Mouse (Mus musculus) hindbrain, embryonic 16.5 days (tissue): ENCODE data around the gene Map1s. TPM values are rescaled to one million over a fixed set of nuclear protein-coding genes. Genes with fewer than 3 reads are reported as not detected.

Experiments used
- ATAC-seq: fragments of 200-750 bp; cut with Nextera tagmentation; 2 replicates; pipeline ENCODE4 v1.8.0; 2017; ENCODE audit warnings: moderate TSS enrichment, moderate library complexity
- H3K27ac ChIP-seq: fragments of 300-500 bp; sonication (generic); 2 replicates; pipeline ENCODE4 v1.5.1; 2014; ENCODE audit warnings: low read depth, mild to moderate bottlenecking, control low read depth, low read length, moderate library complexity
- H3K27me3 ChIP-seq: fragments of 300-500 bp; sonication (generic); replicated peaks from 2 replicates; pipeline ENCODE4 v1.6.1; 2014; ENCODE audit warnings: low read length; ENCODE audit not compliant: control insufficient read depth, insufficient read depth
- H3K36me3 ChIP-seq: fragments of 300-500 bp; sonication (generic); 2 replicates; pipeline ENCODE4 v1.6.1; 2014; ENCODE audit warnings: mild to moderate bottlenecking, low read length, moderate library complexity, mixed read lengths; ENCODE audit not compliant: control insufficient read depth, insufficient read depth
- H3K4me1 ChIP-seq: fragments of 300-500 bp; sonication (generic); 2 replicates; pipeline ENCODE4 v1.6.1; 2014; ENCODE audit warnings: low read depth, low read length; ENCODE audit not compliant: control insufficient read depth, insufficient read depth
- H3K4me2 ChIP-seq: fragments of 300-500 bp; sonication (generic); 2 replicates; pipeline ENCODE4 v1.6.1; 2014; ENCODE audit warnings: mild to moderate bottlenecking, low read length, control low read depth, moderate library complexity
- H3K4me3 ChIP-seq: fragments of 300-500 bp; sonication (generic); 2 replicates; pipeline ENCODE4 v1.5.1; 2014; ENCODE audit warnings: mild to moderate bottlenecking, low read length, control low read depth, moderate library complexity
- H3K9ac ChIP-seq: fragments of 300-500 bp; sonication (generic); 2 replicates; pipeline ENCODE4 v1.6.1; 2014; ENCODE audit warnings: low read depth, mild to moderate bottlenecking, control low read depth, low read length, moderate library complexity
- H3K9me3 ChIP-seq: fragments of 300-500 bp; sonication (generic); 2 replicates; pipeline ENCODE4 v1.6.1; 2014; ENCODE audit warnings: mild to moderate bottlenecking, low read length, moderate library complexity; ENCODE audit not compliant: control insufficient read depth
- WGBS: fragments of 180-500 bp; shearing (Covaris S2); extraction: QIAGEN DNeasy Blood & Tissue Kit; methylation state at CpG from one replicate; pipeline ENCODE4 v1.1.7; 2014; 5-methylcytosine and 5-hydroxymethylcytosine counted together
- polyA plus RNA-seq: library from polyadenylated mRNA; unstranded; fragments of >200 nt; fragmentation: Nextera tagmentation; extraction: Ambion mirVana; gene quantifications from 2 replicates; pipeline ENCODE4 v1.2.1, GENCODE M21; 2015

Map1s gene
- polyA plus RNA-seq, 1 experiment from 2014 or later: 57.8 TPM

DNA sequence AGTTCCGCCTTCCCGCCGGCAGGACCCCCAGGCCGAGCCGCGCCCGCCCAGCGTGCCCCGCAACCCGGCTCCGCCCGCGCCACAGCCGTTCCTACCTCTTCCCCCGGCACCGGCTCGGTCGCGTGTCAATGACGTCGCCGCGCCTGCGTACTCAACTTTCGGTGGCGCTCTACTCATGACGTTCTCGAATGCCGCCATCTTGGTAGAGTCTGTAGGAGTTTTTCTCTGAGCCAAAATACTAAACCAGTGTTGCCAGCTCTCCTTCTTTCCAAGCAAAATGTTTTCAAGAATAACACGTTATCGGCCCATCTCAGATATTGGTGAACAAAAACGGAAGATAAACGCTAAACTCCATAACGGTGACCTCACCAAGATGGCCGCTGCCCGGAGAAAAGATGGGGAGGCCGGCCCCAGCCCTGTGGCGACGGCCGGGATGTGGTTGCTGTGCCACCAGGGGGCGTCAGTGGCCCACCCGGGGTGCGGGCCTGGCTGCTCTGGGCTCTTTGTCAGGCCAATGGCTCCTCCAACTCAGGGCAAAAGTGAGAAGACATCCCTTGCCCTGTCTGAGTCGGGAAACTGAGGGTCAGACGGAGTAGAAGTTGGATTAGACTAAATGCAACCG, 32.3 kb upstream of the Map1s start, which contains the start of gene Ccdc124:
Ccdc124 (minus strand) TSS at position 572 of the 622 bp plus-strand sequence.
- ATAC-seq: peak; percentile 88
- peak within 1 kb of the TSS; percentile 90 for H3K4me3 ChIP-seq
- peaks cover 22% of the 10 kb centered on the region for H3K4me1 ChIP-seq
- H3K36me3 ChIP-seq: no peaks in the 10 kb centered on the region
- no peaks in the 10 kb centered on the region for H3K9me3 ChIP-seq
- H3K27me3 ChIP-seq: no peaks in the 10 kb centered on the region
- H3K9ac ChIP-seq: peak within 1 kb of the TSS; percentile 86
- peak within 1 kb of the TSS; percentile 95 for H3K4me2 ChIP-seq
- 1% methylated on average over 46 of the region's 46 CpGs for WGBS
- H3K27ac ChIP-seq: peak within 1 kb of the TSS; percentile 90

GRCm38 (mm10) chr8:70874441-70874840, 31.3 kb upstream of the Map1s start:
- Histone ChIP-seq H3K27ac (0 out of 2 replicates have a peak overlapping the region, but pooled peaks have one; percentile 90), H3K36me3 (no peaks in the 10 kb centered on the region), H3K9ac (no peak overlapping the region), H3K4me1 (peaks cover 15% of the 10 kb centered on the region), H3K4me3 (no peak overlapping the region), H3K4me2 (no peak overlapping the region), H3K27me3 (no peaks in the 10 kb centered on the region), H3K9me3 (no peaks in the 10 kb centered on the region)
- WGBS: 94% methylated on average over 13 of the region's 13 CpGs
- no peak for ATAC-seq

DNA sequence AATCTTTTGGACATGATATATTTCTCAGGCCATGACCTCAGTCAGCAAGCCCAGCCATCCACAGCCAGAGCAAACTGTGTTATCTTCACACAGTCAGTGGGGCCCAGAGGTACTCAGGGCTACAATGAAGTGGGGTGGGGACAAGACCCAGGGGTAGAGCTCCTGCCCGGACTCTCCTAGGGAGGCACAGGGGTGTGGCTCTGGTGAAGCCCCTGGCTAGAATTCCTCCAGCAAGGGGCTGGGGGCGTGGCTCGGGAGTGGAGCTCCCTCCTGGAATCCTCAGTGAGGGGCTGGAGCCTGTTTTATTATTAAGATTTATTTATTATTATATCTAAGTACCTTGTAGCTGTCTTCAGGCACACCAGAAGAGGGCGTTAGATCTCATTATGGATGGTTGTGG, 29.4 kb upstream of the Map1s start:
- no peak overlapping the region for H3K4me3 ChIP-seq
- WGBS: 67% methylated on average over 4 of the region's 4 CpGs
- ATAC-seq: no peak
- H3K4me1 ChIP-seq: peaks cover 18% of the 10 kb centered on the region
- H3K4me2 ChIP-seq: no peak overlapping the region
- H3K27ac ChIP-seq: no peak overlapping the region
- H3K27me3 ChIP-seq: no peaks in the 10 kb centered on the region
- no peak overlapping the region for H3K9ac ChIP-seq
- H3K9me3 ChIP-seq: no peaks in the 10 kb centered on the region
- H3K36me3 ChIP-seq: no peaks in the 10 kb centered on the region

DNA sequence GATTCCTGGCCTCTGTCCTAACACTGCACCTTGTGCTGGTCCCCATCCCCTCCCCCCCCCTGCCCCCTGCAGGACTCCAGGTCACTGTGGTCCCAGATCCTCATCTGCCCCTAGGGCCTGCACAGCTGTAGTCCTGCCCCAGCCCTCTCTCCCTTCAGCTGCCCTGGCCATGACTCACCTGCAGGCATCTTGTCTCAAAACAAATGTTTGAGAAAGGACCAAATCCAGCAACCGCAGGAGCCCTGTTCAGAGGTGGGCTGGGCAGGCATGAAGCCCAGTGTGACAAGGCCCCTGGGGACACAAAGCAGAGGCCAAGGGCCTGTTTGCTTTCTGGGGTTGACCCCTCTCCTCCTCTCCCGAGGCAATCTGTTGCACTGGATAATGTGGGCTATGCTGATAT, 27.6 kb upstream of the Map1s start:
- Histone ChIP-seq H3K4me2 (no peak overlapping the region), H3K27me3 (no peaks in the 10 kb centered on the region), H3K9me3 (no peaks in the 10 kb centered on the region), H3K4me3 (no peak overlapping the region), H3K4me1 (peaks cover 6% of the 10 kb centered on the region; the same call in 1 of the 2 replicates), H3K27ac (no peak overlapping the region), H3K9ac (no peak overlapping the region), H3K36me3 (no peaks in the 10 kb centered on the region)
- no peak for ATAC-seq
- WGBS: 56% methylated on average over 2 of the region's 2 CpGs

- Histone ChIP-seq H3K27ac (no peak overlapping the region), H3K4me2 (no peak overlapping the region), H3K4me3 (no peak overlapping the region), H3K9me3 (no peaks in the 10 kb centered on the region), H3K27me3 (no peaks in the 10 kb centered on the region), H3K36me3 (no peaks in the 10 kb centered on the region), H3K9ac (no peak overlapping the region), H3K4me1 (peaks cover 6% of the 10 kb centered on the region; the same call in 1 of the 2 replicates)
- 42% methylated on average over 4 of the region's 4 CpGs for WGBS
- no peak for ATAC-seq
These were observed 26.2 kb upstream of the Map1s start for GRCm38 (mm10) chr8:70879500-70879899.

- H3K27ac ChIP-seq: peak overlapping the region; percentile 17; the same call in 1 of the 2 replicates
- no peak overlapping the region; the same call in 1 of the 2 replicates for H3K9ac ChIP-seq
- no peak overlapping the region for H3K4me2 ChIP-seq
- no peaks in the 10 kb centered on the region for H3K36me3 ChIP-seq
- peaks cover 6% of the 10 kb centered on the region; the same call in 1 of the 2 replicates for H3K4me1 ChIP-seq
- no peaks in the 10 kb centered on the region for H3K9me3 ChIP-seq
- ATAC-seq: peak; percentile 45
- 9% methylated on average over 4 of the region's 4 CpGs for WGBS
- no peak overlapping the region for H3K4me3 ChIP-seq
- H3K27me3 ChIP-seq: no peaks in the 10 kb centered on the region
These were observed 25.6 kb upstream of the Map1s start for GRCm38 (mm10) chr8:70880126-70880525.

DNA sequence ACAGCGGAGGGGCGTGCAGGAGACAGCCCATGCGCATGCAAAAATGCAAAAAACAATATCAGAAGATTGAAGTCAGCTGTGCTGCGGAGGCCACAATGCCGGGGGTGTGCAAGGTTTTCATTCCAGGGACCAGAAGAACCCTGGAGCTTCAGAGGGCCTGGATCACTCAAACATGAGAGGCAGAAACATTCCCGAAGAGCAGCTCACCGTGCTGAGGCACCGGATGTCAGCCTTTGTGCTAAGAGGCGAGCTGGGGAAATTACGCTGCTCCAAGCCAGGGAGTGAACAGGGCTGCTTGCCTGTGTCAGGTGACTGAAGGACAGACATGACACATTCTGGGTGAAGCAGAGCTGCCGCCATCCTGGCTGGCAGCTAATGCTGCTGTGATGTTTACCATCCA, 25.2 kb upstream of the Map1s start:
- Histone ChIP-seq H3K9me3 (no peaks in the 10 kb centered on the region), H3K36me3 (no peaks in the 10 kb centered on the region), H3K9ac (no peak overlapping the region; the same call in 1 of the 2 replicates), H3K27me3 (no peaks in the 10 kb centered on the region), H3K4me1 (peaks cover 6% of the 10 kb centered on the region; the same call in 1 of the 2 replicates), H3K27ac (peak overlapping the region; percentile 17; the same call in 1 of the 2 replicates), H3K4me3 (no peak overlapping the region), H3K4me2 (no peak overlapping the region)
- no peak for ATAC-seq
- 31% methylated on average over 11 of the region's 11 CpGs for WGBS

DNA sequence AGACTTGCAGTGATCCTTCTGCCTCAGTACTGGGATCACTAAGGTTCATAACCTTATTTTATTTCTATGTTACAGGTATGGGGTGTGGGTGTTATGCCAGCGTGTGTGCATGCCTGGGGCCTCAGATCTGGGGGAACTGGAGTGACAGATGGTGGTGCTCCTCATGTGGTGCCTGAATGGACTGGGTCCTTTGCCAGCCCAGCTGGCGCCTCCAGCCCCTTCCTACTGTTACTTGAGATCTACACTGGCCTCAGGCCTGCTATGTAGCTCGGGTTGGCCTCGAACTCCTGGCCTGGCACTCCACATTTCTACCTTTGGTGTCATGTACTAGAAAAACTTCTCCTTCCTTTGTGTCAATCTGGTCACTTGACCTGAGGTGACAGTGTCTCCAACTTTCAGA, 21.5 kb upstream of the Map1s start:
- H3K4me2 ChIP-seq: no peak overlapping the region
- H3K9me3 ChIP-seq: no peaks in the 10 kb centered on the region
- ATAC-seq: no peak
- H3K4me3 ChIP-seq: no peak overlapping the region
- H3K36me3 ChIP-seq: no peaks in the 10 kb centered on the region
- no peak overlapping the region for H3K27ac ChIP-seq
- H3K9ac ChIP-seq: no peak overlapping the region
- H3K27me3 ChIP-seq: peaks cover 2% of the 10 kb centered on the region; the same call in 1 of the 2 replicates
- H3K4me1 ChIP-seq: peaks cover 6% of the 10 kb centered on the region; the same call in 1 of the 2 replicates
- WGBS: 74% methylated on average over 4 of the region's 4 CpGs

- Histone ChIP-seq H3K4me2 (no peak overlapping the region), H3K36me3 (no peaks in the 10 kb centered on the region), H3K9ac (no peak overlapping the region), H3K9me3 (no peaks in the 10 kb centered on the region), H3K27me3 (peaks cover 4% of the 10 kb centered on the region; the same call in 1 of the 2 replicates), H3K4me1 (peaks cover 6% of the 10 kb centered on the region; the same call in 1 of the 2 replicates), H3K4me3 (no peak overlapping the region), H3K27ac (no peak overlapping the region)
- WGBS: 91% methylated on average over 10 of the region's 10 CpGs
- ATAC-seq: no peak
These were observed 21.0 kb upstream of the Map1s start for GRCm38 (mm10) chr8:70884683-70885082.
